Mouse (Mus musculus): ENCODE data around the gene Lamp5.
A peak's percentile ranks its signal among the peaks of the same experiment; 100 is the strongest.

Lamp5 gene

GRCm38 (mm10) chr2:136051688-136052289, at the start of gene Lamp5:
Lamp5 (plus strand) TSS chr2:136052239.
- DNase-seq, result peak; percentile 16 to 22

GRCm38 (mm10) chr2:136003836-136004235, 48.2 kb upstream of the Lamp5 start:
- DNase-seq, result peak; percentile 31 to 44

GRCm38 (mm10) chr2:136006280-136006679, 45.8 kb upstream of the Lamp5 start:
- DNase-seq, result no peak

GRCm38 (mm10) chr2:136012759-136013158, 39.3 kb upstream of the Lamp5 start:
- DNase-seq, result no peak

- peak; percentile 14 to 24 for DNase-seq
These were observed 3.6 kb upstream of the Lamp5 start for GRCm38 (mm10) chr2:136048464-136048863.

- DNase-seq, result peak; percentile 60 to 69
These were observed 1.0 kb upstream of the Lamp5 start for GRCm38 (mm10) chr2:136050793-136051615.

- peak; percentile 13 to 17 for DNase-seq
These were observed 5.9 kb downstream of the Lamp5 start for GRCm38 (mm10) chr2:136057861-136058331.

- DNase-seq, result peak; percentile 9 to 12
These were observed 6.4 kb downstream of the Lamp5 start for GRCm38 (mm10) chr2:136058398-136058797.

- DNase-seq, result peak; percentile 13 to 14
These were observed 7.1 kb downstream of the Lamp5 start for GRCm38 (mm10) chr2:136059029-136059669.

- DNase-seq, result no peak
These were observed 12.3 kb downstream of the Lamp5 start for GRCm38 (mm10) chr2:136064356-136064755.

GRCm38 (mm10) chr2:136095978-136096377, 43.9 kb downstream of the Lamp5 start:
- DNase-seq, result no peak

GRCm38 (mm10) chr2:136097143-136097542, 45.1 kb downstream of the Lamp5 start:
- no peak for DNase-seq

GRCm38 (mm10) chr2:136107597-136107996, 55.6 kb downstream of the Lamp5 start:
- DNase-seq, result no peak

GRCm38 (mm10) chr2:136108124-136109037, 56.3 kb downstream of the Lamp5 start:
- peak; percentile 39 to 41 for DNase-seq

GRCm38 (mm10) chr2:136109038-136109363, 57.0 kb downstream of the Lamp5 start:
- DNase-seq, result peak; percentile 14 to 29

GRCm38 (mm10) chr2:136113374-136113773, 61.3 kb downstream of the Lamp5 start:
- no peak for DNase-seq

- no peak for DNase-seq
These were observed 66.0 kb downstream of the Lamp5 start for GRCm38 (mm10) chr2:136118006-136118405.
